Mouse (Mus musculus): ENCODE measurements around the gene Klc1. TPM values are rescaled to one million over a fixed set of nuclear protein-coding genes. Genes with fewer than 3 reads are reported as not detected.

Klc1 gene
- polyA plus RNA-seq, 1 experiment = 116 TPM

DNA sequence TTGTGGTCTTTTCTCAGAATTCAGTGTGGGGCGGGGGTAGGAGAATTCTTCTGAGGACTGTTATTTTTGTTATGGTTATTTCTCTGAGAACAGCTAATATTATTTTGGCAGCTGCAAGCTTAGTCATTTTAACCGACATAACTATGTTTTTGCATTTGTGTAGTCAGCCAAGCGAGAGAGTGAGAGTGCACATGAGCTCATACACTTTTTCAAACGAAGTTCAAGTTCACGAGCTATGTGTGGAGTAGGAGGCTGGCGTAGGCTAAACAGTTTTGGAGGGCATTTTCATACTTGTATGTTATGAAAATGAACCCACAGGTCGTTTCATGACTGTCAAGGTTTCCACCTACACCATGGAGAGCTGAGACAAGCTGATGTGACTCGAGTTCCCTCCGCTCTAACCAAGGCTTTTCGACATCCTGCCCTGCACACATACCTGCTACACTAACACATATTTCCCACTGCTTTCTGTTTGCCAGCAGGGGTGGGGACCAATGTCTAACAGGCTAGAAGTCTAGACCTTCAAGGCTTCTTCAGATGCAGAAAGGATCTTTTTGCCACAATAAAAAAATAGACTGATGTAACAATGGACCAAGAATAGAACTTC, 9.8 kb downstream of the Klc1 start:
- Histone ChIP-seq H3K27me3 (ENCODE audit: control insufficient read depth, insufficient read depth, insufficient read length) (no peaks in the 10 kb centered on the region), H3ac (ENCODE audit: control insufficient read depth, insufficient read length, low read depth) (no peak overlapping the region), H3K79me2 (ENCODE audit: control insufficient read depth, insufficient read depth) (peaks cover 97% of the 10 kb centered on the region), H3K79me3 (ENCODE audit: low read depth) (peaks cover 79% of the 10 kb centered on the region), H3K36me3 (ENCODE audit: control insufficient read depth, insufficient read depth) (peaks cover 21% of the 10 kb centered on the region), H3K4me3 (ENCODE audit: insufficient read depth, poor library complexity, severe bottlenecking) (no peak overlapping the region)
- TF ChIP-seq USF1 (IDR thresholded peaks at IDR 0.05; ENCODE audit: low read depth) (no peak), MAX (IDR thresholded peaks at IDR 0.05) (no peak), CTCF (IDR thresholded peaks at IDR 0.05; ENCODE audit: control insufficient read depth, insufficient read depth, insufficient read length) (no peak), CEBPB (IDR thresholded peaks at IDR 0.05; ENCODE audit: low read depth) (no peak), MYOD1 (IDR thresholded peaks at IDR 0.05; ENCODE audit: control insufficient read depth, insufficient read length, low read depth) (no peak), FOSL1 (IDR thresholded peaks at IDR 0.05; ENCODE audit: insufficient read depth, low read length, poor library complexity, severe bottlenecking) (no peak), MYOG (IDR thresholded peaks at IDR 0.05; ENCODE audit: control insufficient read depth, extremely low read depth, insufficient read length) (no peak)

DNA sequence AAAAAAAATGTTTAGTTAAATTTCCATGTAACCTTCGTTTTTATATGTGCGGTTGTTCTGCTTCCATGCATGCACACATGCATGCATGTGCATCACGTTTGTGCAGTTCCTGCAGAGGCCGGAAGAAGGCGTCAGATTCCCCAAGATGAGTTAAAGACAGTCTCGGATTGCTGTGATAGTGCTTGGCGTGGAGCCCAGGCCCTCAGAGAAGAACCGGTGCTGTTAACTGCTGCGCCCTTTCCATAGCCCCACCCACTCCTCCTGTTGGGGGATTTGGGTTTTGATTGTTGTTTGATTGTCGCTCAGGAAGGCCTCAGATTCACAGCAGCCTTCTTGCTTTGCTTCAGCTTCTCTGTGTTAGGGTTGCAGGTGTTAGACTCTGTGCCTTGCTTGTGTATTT, 10.7 kb downstream of the Klc1 start:
- Histone ChIP-seq H3K36me3 (ENCODE audit: control insufficient read depth, insufficient read depth) (peaks cover 28% of the 10 kb centered on the region), H3ac (ENCODE audit: control insufficient read depth, insufficient read length, low read depth) (no peak overlapping the region), H3K27me3 (ENCODE audit: control insufficient read depth, insufficient read depth, insufficient read length) (no peaks in the 10 kb centered on the region), H3K79me2 (ENCODE audit: control insufficient read depth, insufficient read depth) (peaks cover 97% of the 10 kb centered on the region), H3K4me3 (ENCODE audit: insufficient read depth, poor library complexity, severe bottlenecking) (no peak overlapping the region), H3K79me3 (ENCODE audit: low read depth) (peaks cover 73% of the 10 kb centered on the region)
- TF ChIP-seq FOSL1 (IDR thresholded peaks at IDR 0.05; ENCODE audit: insufficient read depth, low read length, poor library complexity, severe bottlenecking) (no peak), MYOD1 (IDR thresholded peaks at IDR 0.05; ENCODE audit: control insufficient read depth, insufficient read length, low read depth) (no peak), MAX (IDR thresholded peaks at IDR 0.05) (no peak), CEBPB (IDR thresholded peaks at IDR 0.05; ENCODE audit: low read depth) (no peak), MYOG (IDR thresholded peaks at IDR 0.05; ENCODE audit: control insufficient read depth, extremely low read depth, insufficient read length) (no peak), CTCF (IDR thresholded peaks at IDR 0.05; ENCODE audit: control insufficient read depth, insufficient read depth, insufficient read length) (no peak), USF1 (IDR thresholded peaks at IDR 0.05; ENCODE audit: low read depth) (no peak)

DNA sequence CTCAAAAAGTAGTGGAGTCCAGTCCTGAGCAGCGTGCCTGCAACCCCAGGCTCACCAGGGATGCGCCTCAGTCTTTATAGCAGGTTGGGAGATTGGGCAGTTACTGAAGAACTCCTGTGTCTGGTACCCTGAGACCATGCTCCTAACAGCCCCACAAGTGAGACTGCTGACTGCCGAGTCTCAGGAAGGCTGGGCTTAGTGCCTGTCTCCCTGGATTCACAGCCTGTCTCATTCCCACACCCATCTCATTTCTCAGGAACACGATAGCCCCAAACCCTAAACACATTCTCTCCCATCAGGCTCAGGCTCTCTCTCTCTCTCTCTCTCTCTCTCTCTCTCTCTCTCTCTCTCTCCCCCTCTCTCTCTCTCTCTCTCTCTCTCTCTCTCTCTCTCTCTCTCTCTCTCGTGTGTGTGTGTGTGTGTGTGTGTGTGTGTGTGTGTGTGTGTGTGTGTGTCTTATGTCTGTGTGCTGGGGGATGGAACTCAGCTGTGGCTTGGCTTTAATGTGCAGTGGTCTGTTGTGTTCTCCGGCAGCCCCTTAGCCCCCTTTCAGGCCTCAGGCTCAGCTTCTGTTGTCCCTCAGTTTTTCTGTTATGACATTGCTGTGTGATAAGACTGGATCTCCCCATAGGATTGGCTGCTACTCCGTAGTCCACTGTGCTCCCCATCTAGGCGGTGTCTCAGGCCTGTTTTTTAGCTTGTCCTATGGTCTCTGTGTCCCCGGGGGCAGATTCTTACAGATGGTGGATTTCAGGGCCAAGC, 11.3 kb downstream of the Klc1 start:
- peaks cover 67% of the 10 kb centered on the region for H3K79me3 ChIP-seq (ENCODE audit: low read depth)
- peaks cover 35% of the 10 kb centered on the region for H3K36me3 ChIP-seq (ENCODE audit: control insufficient read depth, insufficient read depth)
- TF ChIP-seq CTCF (IDR thresholded peaks at IDR 0.05; ENCODE audit: control insufficient read depth, insufficient read depth, insufficient read length) = no peak
- no peak for TF ChIP-seq MYOG (IDR thresholded peaks at IDR 0.05; ENCODE audit: control insufficient read depth, extremely low read depth, insufficient read length)
- TF ChIP-seq CEBPB (IDR thresholded peaks at IDR 0.05; ENCODE audit: low read depth) = no peak
- TF ChIP-seq MAX (IDR thresholded peaks at IDR 0.05) = no peak
- TF ChIP-seq MYOD1 (IDR thresholded peaks at IDR 0.05; ENCODE audit: control insufficient read depth, insufficient read length, low read depth) = no peak
- TF ChIP-seq USF1 (IDR thresholded peaks at IDR 0.05; ENCODE audit: low read depth) = no peak
- no peak for TF ChIP-seq FOSL1 (IDR thresholded peaks at IDR 0.05; ENCODE audit: insufficient read depth, low read length, poor library complexity, severe bottlenecking)
- peaks cover 97% of the 10 kb centered on the region for H3K79me2 ChIP-seq (ENCODE audit: control insufficient read depth, insufficient read depth)
- H3ac ChIP-seq (ENCODE audit: control insufficient read depth, insufficient read length, low read depth) = no peak overlapping the region
- no peak overlapping the region for H3K4me3 ChIP-seq (ENCODE audit: insufficient read depth, poor library complexity, severe bottlenecking)
- H3K27me3 ChIP-seq (ENCODE audit: control insufficient read depth, insufficient read depth, insufficient read length) = no peaks in the 10 kb centered on the region

DNA sequence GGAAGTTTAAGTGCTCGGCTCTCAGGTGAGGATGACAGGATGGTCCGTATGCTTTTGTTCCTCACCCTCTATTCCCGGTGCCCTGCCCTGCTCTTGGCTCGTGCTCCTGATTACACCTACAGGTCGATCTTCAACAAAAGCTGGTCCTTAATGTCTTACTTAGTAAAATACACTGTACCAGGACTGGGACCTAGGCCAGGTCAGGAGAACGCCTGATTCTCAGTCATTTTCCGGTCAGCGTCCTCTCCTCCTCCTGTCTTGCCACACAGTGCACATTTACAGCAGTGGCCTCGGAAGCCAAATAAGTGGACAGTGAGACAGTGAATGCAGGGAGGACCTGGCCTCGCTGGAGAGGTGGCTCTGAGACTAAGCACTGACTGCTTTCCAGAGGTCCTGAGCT, 12.0 kb downstream of the Klc1 start:
- peaks cover 62% of the 10 kb centered on the region for H3K79me3 ChIP-seq (ENCODE audit: low read depth)
- no peak overlapping the region for H3ac ChIP-seq (ENCODE audit: control insufficient read depth, insufficient read length, low read depth)
- H3K4me3 ChIP-seq (ENCODE audit: insufficient read depth, poor library complexity, severe bottlenecking) = no peak overlapping the region
- peaks cover 97% of the 10 kb centered on the region for H3K79me2 ChIP-seq (ENCODE audit: control insufficient read depth, insufficient read depth)
- peaks cover 41% of the 10 kb centered on the region for H3K36me3 ChIP-seq (ENCODE audit: control insufficient read depth, insufficient read depth)
- no peak for TF ChIP-seq USF1 (IDR thresholded peaks at IDR 0.05; ENCODE audit: low read depth)
- TF ChIP-seq CTCF (IDR thresholded peaks at IDR 0.05; ENCODE audit: control insufficient read depth, insufficient read depth, insufficient read length) = no peak
- TF ChIP-seq MAX (IDR thresholded peaks at IDR 0.05) = no peak
- TF ChIP-seq MYOG (IDR thresholded peaks at IDR 0.05; ENCODE audit: control insufficient read depth, extremely low read depth, insufficient read length) = no peak
- no peak for TF ChIP-seq CEBPB (IDR thresholded peaks at IDR 0.05; ENCODE audit: low read depth)
- TF ChIP-seq FOSL1 (IDR thresholded peaks at IDR 0.05; ENCODE audit: insufficient read depth, low read length, poor library complexity, severe bottlenecking) = no peak
- TF ChIP-seq MYOD1 (IDR thresholded peaks at IDR 0.05; ENCODE audit: control insufficient read depth, insufficient read length, low read depth) = no peak
- H3K27me3 ChIP-seq (ENCODE audit: control insufficient read depth, insufficient read depth, insufficient read length) = no peaks in the 10 kb centered on the region

- H3K79me3 ChIP-seq (ENCODE audit: low read depth) = peaks cover 37% of the 10 kb centered on the region
- H3ac ChIP-seq (ENCODE audit: control insufficient read depth, insufficient read length, low read depth) = no peak overlapping the region
- H3K27me3 ChIP-seq (ENCODE audit: control insufficient read depth, insufficient read depth, insufficient read length) = no peaks in the 10 kb centered on the region
- no peak overlapping the region for H3K4me3 ChIP-seq (ENCODE audit: insufficient read depth, poor library complexity, severe bottlenecking)
- H3K36me3 ChIP-seq (ENCODE audit: control insufficient read depth, insufficient read depth) = peaks cover 73% of the 10 kb centered on the region
- peaks cover 78% of the 10 kb centered on the region for H3K79me2 ChIP-seq (ENCODE audit: control insufficient read depth, insufficient read depth)
- no peak for TF ChIP-seq MAX (IDR thresholded peaks at IDR 0.05)
- no peak for TF ChIP-seq MYOG (IDR thresholded peaks at IDR 0.05; ENCODE audit: control insufficient read depth, extremely low read depth, insufficient read length)
- no peak for TF ChIP-seq USF1 (IDR thresholded peaks at IDR 0.05; ENCODE audit: low read depth)
- no peak for TF ChIP-seq CEBPB (IDR thresholded peaks at IDR 0.05; ENCODE audit: low read depth)
- no peak for TF ChIP-seq FOSL1 (IDR thresholded peaks at IDR 0.05; ENCODE audit: insufficient read depth, low read length, poor library complexity, severe bottlenecking)
- no peak for TF ChIP-seq CTCF (IDR thresholded peaks at IDR 0.05; ENCODE audit: control insufficient read depth, insufficient read depth, insufficient read length)
- TF ChIP-seq MYOD1 (IDR thresholded peaks at IDR 0.05; ENCODE audit: control insufficient read depth, insufficient read length, low read depth) = no peak
Observed at GRCm38 (mm10) chr12:111774156-111774555, 15.5 kb downstream of the Klc1 start.
